Mouse (Mus musculus): Measurements from ENCODE around the gene Soat1.

DNA sequence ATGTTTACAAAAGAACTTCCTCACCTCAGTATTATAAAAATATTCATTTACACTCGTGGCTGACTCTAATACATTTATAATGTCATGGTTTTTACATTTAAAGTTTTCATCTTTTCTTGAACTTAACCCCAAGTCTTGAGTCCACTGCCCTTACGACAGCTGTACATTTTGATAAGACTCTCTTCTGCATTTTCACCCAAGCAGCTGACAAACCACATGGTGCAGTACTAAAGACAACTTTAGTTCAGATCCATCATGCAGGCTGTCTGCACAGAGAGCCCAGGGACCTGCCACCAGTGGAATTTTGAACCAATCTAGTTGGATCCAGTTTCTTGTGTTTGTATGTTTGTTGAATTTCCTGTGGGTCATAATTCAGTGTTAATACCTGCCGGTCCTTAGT lies 87.3 kb downstream of the Soat1 start:
- TF ChIP-seq CTCF (IDR thresholded peaks at IDR 0.05; ENCODE audit: low read depth) (no peak), EP300 (IDR thresholded peaks at IDR 0.05; ENCODE audit: low read depth) (no peak)

All from liver, embryonic 14.5 days (tissue).